Mouse (Mus musculus) retina, postnatal 7 days (tissue): Measurements from ENCODE around the gene Shc3.

Experiments
- DNase-seq: peaks from one replicate; pipeline ENCODE4 v3.0.0-alpha.2; 2012; ENCODE audit warnings: low read depth, low spot score

Gene Shc3

DNA sequence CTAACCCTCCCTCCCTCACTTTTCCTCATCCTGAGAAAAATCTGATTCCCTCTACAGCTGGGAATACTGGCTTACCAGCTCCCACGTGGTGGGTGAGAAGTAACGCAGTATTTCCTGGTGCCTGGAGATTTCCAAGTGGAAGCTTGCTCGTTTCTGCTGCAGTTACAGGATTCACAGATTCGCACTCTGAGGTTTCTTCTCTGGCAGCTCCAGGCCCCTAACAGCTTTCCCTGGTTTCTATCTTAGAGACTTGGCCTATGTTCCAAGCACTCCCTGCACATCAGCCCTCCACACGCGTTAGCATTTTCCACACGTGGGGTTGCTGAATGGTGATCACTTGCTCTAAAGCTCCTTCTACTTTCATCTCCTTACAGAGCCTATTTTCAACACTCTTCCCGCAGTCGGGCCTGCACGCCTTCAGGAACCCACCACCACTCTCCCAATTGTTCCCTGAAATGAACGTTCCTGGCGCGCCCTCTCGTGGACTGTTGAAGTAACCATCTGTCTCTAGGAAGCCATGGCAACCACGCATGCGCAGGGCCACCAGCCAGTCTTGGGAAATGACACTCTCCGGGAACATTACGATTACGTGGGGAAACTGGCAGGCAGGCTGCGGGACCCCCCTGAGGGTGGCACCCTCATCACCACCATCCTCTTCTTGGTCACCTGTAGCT is 150.8 kb downstream of the Shc3 start:
- peak; percentile 94 for DNase-seq

DNA sequence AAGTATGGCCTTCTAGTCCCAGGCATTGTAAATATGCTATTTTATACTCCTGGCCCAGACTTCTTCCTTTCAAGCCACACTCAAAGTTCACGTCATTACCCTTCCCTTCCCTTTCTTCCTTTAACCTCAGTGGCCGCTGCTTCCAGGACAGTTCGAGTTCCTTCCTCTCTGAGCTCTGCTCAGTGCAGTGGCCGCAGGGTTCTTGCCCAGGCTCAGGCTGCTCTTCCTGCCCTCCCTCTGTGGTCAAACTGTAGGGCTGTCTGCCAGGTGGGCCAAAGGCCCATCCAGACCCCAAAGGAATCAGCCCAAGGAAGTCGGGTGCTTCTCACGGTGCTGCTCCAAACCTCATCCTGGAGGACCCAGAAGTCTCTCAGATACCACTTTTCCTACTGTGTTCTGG is 151.4 kb downstream of the Shc3 start:
- no peak for DNase-seq

DNA sequence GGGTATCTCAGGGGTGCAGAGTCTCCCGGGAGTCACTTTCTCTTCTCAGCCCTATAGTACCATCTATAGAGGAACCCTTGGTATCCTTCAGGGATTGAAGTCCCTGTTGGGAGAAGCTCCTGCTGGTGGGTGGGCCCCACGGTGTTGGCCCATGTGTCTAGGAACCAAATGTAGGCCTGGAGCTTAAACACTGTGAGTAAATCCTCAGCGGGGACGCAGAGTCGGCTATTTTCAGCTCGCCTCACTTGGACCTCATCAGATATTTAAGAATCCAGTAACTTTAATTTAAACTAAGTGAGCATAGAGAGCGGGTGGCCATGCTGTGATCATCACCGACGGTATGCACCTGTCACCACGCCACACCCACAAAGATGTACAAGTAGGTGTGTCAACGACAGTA is 152.5 kb downstream of the Shc3 start:
- no peak for DNase-seq

DNA sequence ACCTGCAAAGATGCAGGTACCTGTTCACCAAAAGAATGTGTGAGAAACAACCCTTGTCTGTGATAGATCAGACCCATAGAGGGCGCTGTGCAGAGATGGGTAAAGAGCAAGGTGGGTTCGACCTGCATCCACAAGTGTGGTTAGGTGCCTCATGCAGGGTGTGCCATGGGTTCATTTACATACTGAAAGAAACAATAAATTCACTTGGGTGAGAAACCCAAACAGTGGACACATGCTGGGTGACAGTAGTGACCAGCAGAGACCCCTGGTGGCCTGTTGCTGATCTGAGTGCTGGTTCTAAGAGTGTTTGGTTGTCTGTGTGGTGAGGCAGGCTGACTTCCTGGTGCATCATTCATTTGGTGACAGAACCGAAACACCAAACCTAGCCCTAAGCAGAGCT is 155.8 kb downstream of the Shc3 start:
- DNase-seq = peak; percentile 28

DNA sequence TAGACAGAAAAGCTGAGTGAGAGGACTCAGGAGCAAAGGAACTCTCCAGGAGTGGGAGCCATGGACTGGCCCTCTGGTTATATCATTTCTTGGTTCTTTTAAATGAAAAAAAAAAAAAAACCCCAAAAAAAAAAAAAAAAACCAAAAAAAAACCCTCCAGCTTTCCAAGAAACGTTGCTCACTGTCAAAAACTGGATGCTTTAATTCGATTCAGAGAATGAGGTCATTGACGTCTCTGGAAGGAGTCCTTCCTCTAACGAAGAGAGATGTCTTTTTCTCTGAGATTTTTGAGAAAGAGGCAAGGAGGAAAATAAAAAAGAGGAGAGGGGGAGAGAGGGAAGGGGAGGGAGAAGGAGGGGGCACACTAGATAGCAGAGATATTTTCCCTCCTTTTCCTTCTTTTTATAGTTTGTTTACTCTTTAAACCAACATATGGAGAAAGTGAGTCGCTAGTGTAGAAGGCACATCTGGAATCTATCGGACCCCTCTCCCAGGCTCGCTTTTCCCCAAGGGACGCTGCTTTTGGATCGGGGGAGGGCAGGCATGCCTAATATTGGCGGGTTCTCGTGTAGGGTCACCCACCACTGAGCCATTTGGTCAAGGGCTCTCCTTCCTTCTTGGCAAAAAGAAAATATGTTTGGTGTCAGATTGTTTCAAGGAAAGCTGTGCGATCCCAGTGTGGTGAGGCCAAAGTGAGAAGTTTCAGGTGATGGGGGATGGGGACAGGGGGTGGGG is 157.4 kb downstream of the Shc3 start:
- DNase-seq = no peak

DNA sequence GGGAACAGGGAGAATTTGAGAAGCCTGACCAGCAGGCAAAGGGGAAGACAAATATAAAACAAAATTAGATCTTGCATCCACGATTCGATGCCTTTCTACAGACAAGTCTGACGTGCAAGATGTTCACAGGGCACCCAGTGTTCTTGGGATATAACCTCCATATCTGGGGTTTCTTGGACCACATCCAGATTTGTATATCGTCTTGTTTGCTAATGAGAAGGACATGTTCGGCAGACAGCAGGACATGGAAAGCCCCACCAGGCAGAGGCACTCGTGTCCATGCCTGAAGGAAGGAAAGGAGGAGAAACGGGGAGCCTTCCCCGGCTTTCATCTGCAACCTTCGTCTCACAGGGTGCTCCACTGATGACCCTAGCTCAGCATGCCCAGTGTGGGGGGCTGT is 158.0 kb downstream of the Shc3 start:
- DNase-seq = no peak

DNA sequence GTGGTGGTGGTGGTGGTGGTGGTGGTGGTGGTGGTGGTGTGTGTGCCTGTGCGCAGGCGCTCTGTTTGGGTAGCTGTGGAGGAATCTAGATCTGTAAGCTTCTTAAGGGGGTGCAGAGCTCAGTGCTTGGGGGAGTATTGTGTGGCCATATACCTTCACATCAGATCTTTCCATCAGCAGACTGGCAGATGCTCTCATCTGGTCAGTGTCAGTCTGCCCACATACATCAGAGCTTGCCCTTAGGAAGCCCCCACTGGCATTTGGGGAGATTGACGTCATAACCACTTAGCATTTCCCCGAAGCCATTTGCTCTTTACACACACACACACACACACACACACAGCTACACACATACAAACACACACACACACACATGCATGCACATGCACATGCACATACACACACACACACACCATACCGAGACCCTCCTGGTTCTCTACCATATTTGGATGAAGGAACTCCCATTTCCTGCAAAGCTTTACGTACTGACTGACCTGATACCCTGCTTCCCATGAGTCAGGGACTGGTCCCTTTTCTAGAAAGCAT is 159.2 kb downstream of the Shc3 start:
- DNase-seq = no peak

DNA sequence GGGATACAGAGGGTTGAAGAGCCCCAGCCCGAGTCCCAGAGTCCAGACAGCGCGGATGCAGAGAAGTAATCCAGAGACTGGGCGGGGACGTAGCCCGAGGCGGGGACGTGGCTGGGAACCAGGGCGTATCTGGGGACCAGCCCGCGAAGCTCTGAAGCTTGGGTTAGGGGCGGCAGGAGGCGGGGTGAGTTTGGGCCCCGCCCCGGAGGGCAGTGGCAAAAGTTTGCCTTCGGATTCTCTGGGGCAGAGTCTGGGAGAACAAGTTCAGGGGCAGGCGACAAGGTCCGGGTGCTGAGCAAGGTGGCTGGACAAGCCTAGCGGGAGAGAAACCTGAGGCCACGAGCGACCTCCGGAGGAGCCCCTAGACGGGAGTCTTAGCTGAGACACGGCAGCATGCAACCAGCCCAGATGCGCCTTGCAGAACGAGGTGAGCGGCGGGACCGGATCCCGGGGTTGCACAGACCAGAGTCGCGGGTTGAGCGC is 160.7 kb downstream of the Shc3 start, which contains the start of gene S1pr3:
TSS of gene S1pr3 (plus strand) at position 121 of the 483 bp plus-strand sequence.
- DNase-seq = no peak

DNA sequence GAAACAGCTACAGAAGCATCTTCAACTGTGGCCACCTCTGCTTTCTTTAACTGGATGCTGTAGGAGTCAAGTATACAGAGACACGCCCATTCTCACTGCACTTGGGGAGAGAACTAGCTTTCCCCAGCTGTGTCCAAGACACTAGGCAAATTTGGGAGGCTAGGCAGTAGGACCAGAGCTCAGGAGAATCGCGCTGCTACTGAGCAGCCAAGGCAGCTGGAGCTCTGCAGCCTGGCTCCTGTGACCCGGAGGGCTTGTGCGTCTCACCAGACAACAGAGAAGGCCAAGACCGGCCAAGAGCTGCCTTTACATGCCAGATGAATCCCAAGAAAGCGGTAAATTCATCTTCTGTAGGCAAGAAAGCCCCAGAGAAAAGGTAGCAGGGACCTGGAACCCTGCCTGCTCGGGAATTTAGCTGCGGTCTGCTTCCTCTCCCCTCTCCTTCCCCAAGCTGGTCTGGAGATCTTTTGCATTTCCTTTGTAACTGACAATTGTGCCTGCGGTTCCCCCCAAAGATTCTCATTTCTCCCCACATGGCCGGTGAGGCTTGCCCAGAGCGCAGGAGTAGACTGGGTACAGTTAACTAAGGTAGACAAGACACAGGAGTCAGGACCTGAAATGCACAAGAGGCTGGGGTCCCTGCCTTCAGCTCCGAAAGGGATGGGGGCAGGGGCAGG is 161.5 kb downstream of the Shc3 start:
- DNase-seq = no peak

DNA sequence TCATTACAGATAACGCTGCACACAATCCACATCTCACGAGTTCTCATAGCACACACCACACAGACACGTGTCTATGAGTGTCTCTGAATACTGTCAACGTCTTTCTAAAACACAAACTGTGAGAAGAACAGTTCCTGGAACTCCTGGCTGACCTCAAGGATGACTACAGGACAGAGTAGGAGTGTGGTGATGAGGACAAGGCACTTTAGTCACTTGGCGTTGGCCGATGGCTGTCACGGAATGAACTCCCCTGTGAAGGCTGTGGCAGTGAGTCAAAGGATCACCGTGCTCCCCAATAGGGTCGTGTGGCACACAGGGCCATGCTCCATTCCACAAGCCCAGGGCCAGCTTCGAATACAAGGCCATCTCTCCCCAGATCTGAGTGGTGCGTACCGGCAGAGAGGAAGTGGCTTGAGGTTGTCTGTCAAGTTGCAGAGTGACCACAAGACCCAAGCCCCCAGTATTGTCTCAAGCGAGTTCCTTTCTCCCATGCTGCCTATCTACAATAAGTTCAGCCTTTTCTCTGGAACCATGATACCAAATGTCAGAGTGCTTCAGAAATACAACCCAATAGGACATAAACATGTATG is 163.4 kb downstream of the Shc3 start:
- no peak for DNase-seq

DNA sequence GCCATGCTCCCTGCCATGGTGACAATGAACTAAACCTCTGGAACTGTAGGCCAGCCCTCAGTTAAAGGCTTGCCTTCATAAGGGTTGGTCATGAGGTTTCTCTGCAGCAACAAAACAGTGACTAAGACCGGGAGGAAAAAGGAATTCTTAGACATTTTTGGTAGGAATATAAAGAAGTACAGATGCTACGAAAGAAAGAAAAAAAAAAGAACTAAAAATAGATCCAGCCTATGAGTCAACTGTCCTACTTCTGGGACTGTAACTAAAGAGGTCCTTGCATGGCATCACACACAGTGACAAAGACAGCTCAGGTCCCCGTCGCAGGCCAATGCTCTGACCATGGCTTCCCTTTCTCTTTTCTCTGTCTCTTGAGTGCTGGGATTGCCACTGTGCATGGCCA is 164.7 kb downstream of the Shc3 start:
- DNase-seq = no peak

DNA sequence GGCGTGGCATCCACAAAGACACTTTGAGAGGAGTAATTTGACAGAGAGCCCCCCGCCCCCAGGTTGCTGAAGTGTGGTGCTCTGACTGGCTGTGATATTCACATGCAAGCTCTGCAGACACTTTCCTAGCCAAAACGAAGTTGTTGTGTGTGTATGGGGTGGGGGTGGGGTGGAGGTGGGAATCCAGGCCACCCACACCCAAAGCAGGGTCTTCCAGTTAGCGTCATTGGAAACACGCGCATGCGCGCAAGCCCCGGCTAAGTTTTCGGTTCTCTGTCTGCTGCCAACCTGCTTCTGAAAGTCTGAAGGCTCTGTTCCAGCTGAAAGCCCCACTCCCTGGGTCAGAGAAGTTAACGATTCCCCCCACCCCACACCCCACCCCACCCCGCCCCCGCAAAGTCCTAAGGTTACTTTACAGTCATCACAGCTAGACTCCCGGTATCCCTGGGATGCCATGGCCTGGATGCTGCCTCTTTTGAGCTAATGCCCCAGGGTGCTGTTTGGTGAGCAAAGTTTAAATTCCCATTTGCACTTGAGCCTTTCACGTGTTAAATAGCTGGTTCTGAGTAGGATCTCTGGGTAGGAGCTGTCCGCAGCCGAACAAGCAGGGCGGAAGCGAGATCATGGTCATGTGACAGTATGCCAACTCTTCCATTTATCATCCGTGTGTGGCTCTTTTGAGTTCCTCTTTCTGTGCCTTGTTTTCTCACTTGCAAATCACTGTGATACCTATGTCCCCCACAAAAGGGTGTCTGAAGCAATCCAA is 168.3 kb downstream of the Shc3 start:
- no peak for DNase-seq

DNA sequence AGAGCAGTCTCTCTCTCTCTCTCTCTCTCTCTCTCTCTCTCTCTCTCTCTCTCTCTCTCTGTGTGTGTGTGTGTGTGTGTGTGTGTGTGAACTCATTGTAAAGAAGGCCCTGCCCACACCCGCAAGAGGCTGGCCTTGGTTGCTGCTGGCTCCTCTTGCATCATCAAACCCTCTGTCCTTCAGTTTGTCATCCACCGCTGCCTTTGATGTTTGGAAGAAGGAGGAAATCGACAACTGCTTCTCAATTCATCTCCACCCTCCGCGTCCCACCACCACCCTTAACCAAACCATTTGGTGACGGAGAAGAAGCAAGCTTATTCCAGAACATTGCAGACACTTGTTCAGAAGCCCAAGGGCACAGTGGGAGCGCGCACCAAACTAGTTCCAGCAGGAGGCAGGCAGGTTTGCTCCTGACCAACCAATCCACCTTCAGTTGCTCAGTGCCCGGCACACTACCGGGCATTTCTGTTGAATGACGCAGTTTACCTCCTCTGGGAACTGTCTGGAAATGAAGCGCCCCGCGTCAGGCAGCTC is 169.0 kb downstream of the Shc3 start:
- DNase-seq = no peak

DNA sequence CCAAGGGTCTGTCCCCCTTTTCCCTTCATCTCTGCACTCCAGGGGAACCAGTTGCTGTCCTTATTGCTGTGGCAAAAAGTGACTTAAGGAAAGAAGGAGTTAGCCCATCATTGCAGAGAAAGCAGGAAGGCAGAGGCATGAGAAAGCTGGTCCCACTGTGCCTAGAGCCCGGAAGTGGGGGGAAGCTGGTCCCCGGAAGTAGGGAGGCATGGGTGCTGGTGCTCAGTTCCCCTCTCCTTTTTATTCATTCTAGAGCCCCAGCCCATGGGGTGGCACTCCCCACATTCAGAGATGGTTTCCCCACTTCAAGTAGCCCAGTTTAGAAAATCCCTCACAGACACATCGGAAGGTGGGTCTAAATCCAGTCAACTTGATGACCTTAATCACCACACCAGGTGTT is 169.7 kb downstream of the Shc3 start:
- no peak for DNase-seq

DNA sequence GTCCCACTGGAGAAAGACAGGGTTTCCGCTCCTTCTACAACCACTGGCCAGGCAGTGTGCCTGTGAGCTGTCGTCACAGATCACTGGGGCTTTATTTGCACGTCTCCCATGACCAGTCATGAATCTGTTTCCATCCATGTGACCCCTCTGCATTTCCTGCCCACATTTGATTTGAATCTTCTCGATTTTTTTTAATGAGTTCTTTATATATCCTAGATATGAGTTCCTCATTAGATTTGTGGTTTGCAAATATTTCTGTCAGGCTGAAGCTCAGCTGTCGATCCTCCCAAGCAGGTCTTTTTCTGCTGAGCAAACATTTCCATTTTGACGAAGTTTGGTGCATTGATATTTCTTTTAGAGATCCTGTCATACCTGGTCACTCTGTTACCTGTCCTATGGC is 171.4 kb downstream of the Shc3 start:
- DNase-seq = no peak

DNA sequence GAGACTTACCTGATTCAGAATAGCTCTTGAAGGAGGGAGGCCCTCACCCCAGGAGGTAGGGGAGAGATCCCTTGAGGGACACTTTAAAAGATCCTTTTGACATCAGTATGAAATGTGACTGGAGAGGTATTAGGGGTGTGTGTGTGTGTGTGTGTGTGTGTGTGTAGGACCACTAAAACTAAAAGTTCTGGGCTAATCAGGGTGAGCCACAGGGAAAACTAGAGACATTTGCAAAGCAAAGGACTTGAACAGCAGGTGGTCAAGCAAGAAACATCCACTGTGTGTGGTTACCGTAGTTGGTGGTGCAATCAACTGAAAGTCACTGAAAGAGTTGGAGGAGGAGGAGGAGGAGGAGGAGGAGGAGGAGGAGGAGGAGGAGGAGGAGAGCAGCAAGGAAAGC is 177.0 kb downstream of the Shc3 start:
- DNase-seq = no peak

DNA sequence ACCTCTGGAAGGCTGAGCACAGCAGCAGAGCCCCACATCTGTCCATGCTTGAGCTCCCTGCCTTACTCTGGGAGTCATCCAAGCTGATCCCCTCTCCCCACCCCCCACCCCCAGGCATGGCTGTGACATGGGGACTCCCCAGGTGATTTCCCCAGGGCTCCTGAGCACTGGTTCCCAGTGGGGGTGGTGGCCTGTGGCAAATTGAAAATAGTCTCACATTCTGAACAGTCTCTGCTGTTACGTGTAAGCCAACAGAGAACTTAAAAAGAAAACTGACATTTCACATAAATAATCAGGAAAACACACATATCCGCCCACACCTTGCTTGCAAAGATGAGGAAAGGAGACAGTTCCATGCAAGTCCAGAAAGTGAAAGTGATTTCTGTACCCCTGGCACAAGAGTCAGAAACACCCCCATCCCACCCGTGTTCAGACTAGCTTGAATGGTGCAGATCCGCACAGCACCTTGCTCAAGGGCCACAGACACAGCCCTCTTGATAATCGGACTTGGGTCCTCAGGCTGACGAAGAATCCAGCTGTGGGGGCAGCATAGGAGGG is 177.8 kb downstream of the Shc3 start:
- DNase-seq = no peak

DNA sequence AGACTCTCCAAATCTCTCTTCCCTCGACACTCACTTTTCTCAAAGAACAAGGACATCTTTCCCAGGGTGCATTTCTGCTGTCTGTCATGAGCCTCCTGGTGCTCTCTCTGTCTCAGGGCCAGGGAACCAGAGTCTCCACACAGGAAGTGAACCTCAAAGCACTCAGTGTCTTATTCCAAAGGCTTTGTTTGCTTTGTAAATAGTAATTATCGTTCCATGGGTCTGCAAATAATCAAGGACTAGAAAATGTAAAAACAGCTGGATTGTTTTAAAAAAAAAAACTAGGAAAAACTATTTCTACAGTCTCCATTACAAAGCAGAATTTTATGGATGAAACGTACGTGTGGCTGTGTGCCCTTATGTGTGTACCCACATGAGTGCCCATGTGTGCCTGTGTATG is 178.8 kb downstream of the Shc3 start:
- no peak for DNase-seq

DNA sequence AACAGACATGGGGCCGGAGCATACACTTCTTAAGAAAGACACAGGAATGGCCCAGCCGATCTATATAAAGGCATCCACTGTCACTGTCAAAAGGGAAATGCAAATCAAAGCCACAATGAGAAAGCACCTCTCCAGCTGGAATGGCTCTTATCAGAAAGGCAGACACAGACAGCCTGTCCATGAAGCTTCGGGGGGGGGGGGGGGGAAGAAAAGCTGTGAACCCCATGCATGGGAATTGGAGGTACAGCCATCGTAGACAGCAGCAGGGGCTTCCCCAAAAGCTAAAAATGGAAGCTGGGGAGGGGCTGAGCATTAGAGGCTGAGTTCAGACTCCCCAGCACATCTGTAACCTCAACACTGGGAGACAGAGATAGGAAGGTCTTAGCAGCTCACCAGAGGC is 181.3 kb downstream of the Shc3 start:
- DNase-seq = no peak

DNA sequence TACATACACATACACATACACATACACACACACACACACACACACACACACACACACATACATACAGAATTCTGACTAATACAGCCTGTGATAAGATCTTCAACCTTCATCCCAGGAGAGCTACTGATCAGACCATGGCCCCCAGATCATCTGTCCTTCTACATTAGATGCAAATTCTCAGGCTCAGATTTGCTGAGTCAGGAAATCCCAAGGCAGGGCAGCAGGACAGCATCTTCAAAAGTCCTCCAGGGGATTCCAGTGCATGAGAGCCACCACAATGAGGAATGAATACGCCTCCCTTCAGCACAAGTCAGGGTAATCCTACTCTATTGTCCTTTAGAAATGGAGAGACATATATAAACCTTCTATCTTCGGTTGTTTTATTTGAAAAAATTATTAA is 184.3 kb downstream of the Shc3 start:
- no peak for DNase-seq

DNA sequence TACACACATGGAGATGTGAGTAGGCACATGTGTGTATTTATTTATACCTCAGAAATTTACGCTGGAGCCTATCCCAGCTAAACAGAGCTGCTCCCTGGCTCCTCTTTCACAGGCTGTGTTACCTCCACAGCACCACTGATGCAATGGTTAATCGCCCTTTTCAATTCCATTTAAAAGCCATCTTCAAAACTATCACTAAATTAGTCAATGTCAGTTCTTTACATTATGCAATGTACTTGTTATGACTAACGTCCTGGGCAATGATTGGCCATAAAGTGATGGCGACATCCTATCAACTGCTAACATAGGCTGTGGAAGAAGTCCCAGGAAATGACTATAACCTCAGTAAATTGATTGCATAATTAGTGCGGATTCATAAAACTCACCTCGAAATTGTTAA is 187.7 kb downstream of the Shc3 start:
- DNase-seq = no peak
